10 mouse cellular contexts compared by ENCODE assay signal in the genomic region with DNA sequence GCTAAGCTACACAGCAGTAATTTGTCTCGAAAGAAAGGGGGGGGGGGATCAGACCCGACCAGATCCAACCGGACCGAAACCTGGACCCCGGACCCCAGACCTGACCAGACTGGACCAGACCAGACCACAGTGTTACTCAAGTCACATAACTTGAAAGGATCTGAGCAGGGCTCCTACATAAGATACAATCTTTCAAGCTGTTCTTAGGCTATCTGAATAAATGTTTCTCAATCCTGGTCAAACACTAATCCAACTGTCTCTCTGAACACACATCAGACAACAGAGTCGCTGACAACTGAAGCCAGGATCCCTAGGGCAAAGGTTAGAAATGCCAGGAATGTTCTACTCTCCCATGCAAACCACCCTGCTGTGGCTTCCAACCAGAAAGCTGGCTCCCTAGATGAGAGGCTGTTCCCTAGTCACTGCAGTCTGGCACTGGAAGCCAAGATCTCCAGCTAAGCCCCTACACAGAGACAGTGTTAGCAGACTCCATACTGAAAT. TPM values are rescaled to one million over a fixed set of nuclear protein-coding genes. Genes with fewer than 3 reads are reported as not detected.
DNase-seq lines count a peak whose midpoint lies in the region; ATAC-seq lines count a peak whose summit lies in the region.
"Had no signal": no experiment of that assay in that cellular context is flagged by ENCODE, and none has a peak within 500 bp of the region (broad histone marks: within the 10 kb centered on the region; RNA-seq: fewer than 3 reads in every experiment).

No protein-coding gene starts in this region.

- DNase-seq in MN1 (ENCODE audit: low spot score) = no peak
- DNase-seq in urinary bladder, postnatal 25 days (ENCODE audit: low spot score) = no peak
- DNase-seq in heart, postnatal 25 days (ENCODE audit: low spot score) = no peak
- DNase-seq: thymus, postnatal 14 days had no signal

- no peaks in the 10 kb centered on the region for H3K36me3 ChIP-seq in midbrain, embryonic 16.5 days (ENCODE audit: control insufficient read depth, insufficient read depth, low read length)
- no peaks in the 10 kb centered on the region for H3K36me3 ChIP-seq in midbrain, embryonic 13.5 days
- H3K36me3 ChIP-seq in embryonic facial prominence, embryonic 13.5 days = no peaks in the 10 kb centered on the region
- no peaks in the 10 kb centered on the region for H3K36me3 ChIP-seq in limb, embryonic 15.5 days

- no peak overlapping the region for H3K9ac ChIP-seq in midbrain, embryonic 16.5 days (ENCODE audit: low read depth, low read length)
- no peak overlapping the region for H3K9ac ChIP-seq in midbrain, embryonic 13.5 days (replicated peaks)
- no peak overlapping the region for H3K9ac ChIP-seq in embryonic facial prominence, embryonic 13.5 days
- no peak overlapping the region for H3K9ac ChIP-seq in limb, embryonic 15.5 days

- H3K27ac ChIP-seq in midbrain, embryonic 16.5 days (ENCODE audit: low read length) = no peak overlapping the region
- no peak overlapping the region for H3K27ac ChIP-seq in midbrain, embryonic 13.5 days
- 0 out of 2 replicates have a peak overlapping the region, but pooled peaks have one; percentile 17 for H3K27ac ChIP-seq in embryonic facial prominence, embryonic 13.5 days
- H3K27ac ChIP-seq in limb, embryonic 15.5 days = peak overlapping the region; percentile 27; the same call in 1 of the 2 replicates
- H3K27ac ChIP-seq: left cerebral cortex, adult 2 months had no signal

- WGBS in midbrain, embryonic 16.5 days = 77% methylated on average over 6 of the region's 6 CpGs
- 72% methylated on average over 6 of the region's 6 CpGs for WGBS in midbrain, embryonic 13.5 days
- 65% methylated on average over 6 of the region's 6 CpGs for WGBS in embryonic facial prominence, embryonic 13.5 days
- WGBS in limb, embryonic 15.5 days = 73% methylated on average over 6 of the region's 6 CpGs

- peaks cover 6% of the 10 kb centered on the region; the same call in 1 of the 2 replicates for H3K4me1 ChIP-seq in midbrain, embryonic 16.5 days (ENCODE audit: control insufficient read depth, insufficient read depth, low read length)
- H3K4me1 ChIP-seq in midbrain, embryonic 13.5 days (replicated peaks) = 0 out of 2 replicates have a peak, but pooled peaks cover 3% of the 10 kb centered on the region
- peaks cover 6% of the 10 kb centered on the region for H3K4me1 ChIP-seq in embryonic facial prominence, embryonic 13.5 days
- peaks cover 7% of the 10 kb centered on the region; the same call in 1 of the 2 replicates for H3K4me1 ChIP-seq in limb, embryonic 15.5 days

- no peaks in the 10 kb centered on the region for H3K27me3 ChIP-seq in midbrain, embryonic 16.5 days (ENCODE audit: control insufficient read depth, insufficient read depth, low read depth, low read length)
- no peaks in the 10 kb centered on the region for H3K27me3 ChIP-seq in midbrain, embryonic 13.5 days
- H3K27me3 ChIP-seq in embryonic facial prominence, embryonic 13.5 days = no peaks in the 10 kb centered on the region
- no peaks in the 10 kb centered on the region for H3K27me3 ChIP-seq in limb, embryonic 15.5 days

- no peak overlapping the region for H3K4me3 ChIP-seq in midbrain, embryonic 16.5 days (ENCODE audit: low read depth, low read length)
- no peak overlapping the region for H3K4me3 ChIP-seq in midbrain, embryonic 13.5 days (replicated peaks)
- H3K4me3 ChIP-seq in embryonic facial prominence, embryonic 13.5 days = no peak overlapping the region
- H3K4me3 ChIP-seq in limb, embryonic 15.5 days = no peak overlapping the region
- H3K4me3 ChIP-seq: left cerebral cortex, adult 2 months had no signal

- intact Hi-C loops in heart, postnatal 25 days (cut with DNase I) = no loop called here

- H3K9me3 ChIP-seq in midbrain, embryonic 16.5 days (replicated peaks; ENCODE audit: control insufficient read depth, low read length, poor library complexity, severe bottlenecking) = no peaks in the 10 kb centered on the region
- H3K9me3 ChIP-seq in midbrain, embryonic 13.5 days = no peaks in the 10 kb centered on the region
- H3K9me3 ChIP-seq in embryonic facial prominence, embryonic 13.5 days = peaks cover 3% of the 10 kb centered on the region; the same call in 1 of the 2 replicates
- H3K9me3 ChIP-seq in limb, embryonic 15.5 days = no peaks in the 10 kb centered on the region

- H3K4me2 ChIP-seq in midbrain, embryonic 16.5 days (ENCODE audit: low read length) = no peak overlapping the region
- no peak overlapping the region for H3K4me2 ChIP-seq in midbrain, embryonic 13.5 days (replicated peaks)
- no peak overlapping the region for H3K4me2 ChIP-seq in embryonic facial prominence, embryonic 13.5 days
- H3K4me2 ChIP-seq in limb, embryonic 15.5 days = no peak overlapping the region

- peak; percentile 73 for ATAC-seq in midbrain, embryonic 16.5 days
- no peak for ATAC-seq in midbrain, embryonic 13.5 days
- ATAC-seq in embryonic facial prominence, embryonic 13.5 days (ENCODE audit: insufficient number of reproducible peaks, insufficient read depth, low FRiP score, low TSS enrichment, low read depth) = 0 out of 2 replicates have a peak, but pooled peaks have one; percentile 32
- no peak for ATAC-seq in limb, embryonic 15.5 days (ENCODE audit: insufficient number of reproducible peaks, low FRiP score, low TSS enrichment, low read depth)
- no peak for ATAC-seq in erythroblast, adult 5-6 weeks (replicated peaks; ENCODE audit: low FRiP score, poor library complexity, severe bottlenecking)

RNA-seq across cellular contexts. Expression of gene Rapgef2, which starts 24.5 kb away (rescaled TPM):
- 15.5 and 15.6 TPM in 2 replicates for polyA plus RNA-seq in midbrain, embryonic 16.5 days (2015; fragmentation: Nextera tagmentation; extraction: Ambion mirVana)
- 7.8 and 8.9 TPM in 2 replicates for polyA plus RNA-seq in midbrain, embryonic 13.5 days (2015; fragmentation: Nextera tagmentation; extraction: Ambion mirVana)
- polyA plus RNA-seq in embryonic facial prominence, embryonic 13.5 days (2015; fragmentation: Nextera tagmentation; extraction: Ambion mirVana) = 8.9 and 9.2 TPM in 2 replicates
- 5.2 and 6.2 TPM in 2 replicates for polyA plus RNA-seq in limb, embryonic 15.5 days (2015; fragmentation: Nextera tagmentation; extraction: Ambion mirVana)
- 3.3 and 4.2 TPM in 2 replicates for total RNA-seq in erythroblast, adult 5-6 weeks (2015; ENCODE audit: low replicate concordance)
- total RNA-seq in erythroblast, adult 5-6 weeks (2017; ENCODE audit: low replicate concordance) = 2.1 and 8.6 TPM in 2 replicates
- 10 to 100 TPM; 25.7 to 36.5 TPM for total RNA-seq in heart, postnatal 25 days (2021)

Comparison
In these comparisons a context has a peak if more than half of its experiments do, and no peak if none do; other contexts are left out.
1. ATAC-seq: peak in midbrain, embryonic 16.5 days (single experiment) and embryonic facial prominence, embryonic 13.5 days (single experiment); none in midbrain, embryonic 13.5 days (single experiment), limb, embryonic 15.5 days (single experiment) and erythroblast, adult 5-6 weeks (single experiment).
2. H3K27ac ChIP-seq: peak in embryonic facial prominence, embryonic 13.5 days (single experiment) and limb, embryonic 15.5 days (single experiment); none in midbrain, embryonic 16.5 days (single experiment) and midbrain, embryonic 13.5 days (single experiment).